Mouse (Mus musculus) monocyte, adult 5-6 weeks (primary cell): ENCODE results near the gene Myo1h. TPM values are rescaled to one million over a fixed set of nuclear protein-coding genes. Genes with fewer than 3 reads are reported as not detected.

Experiments used
- ATAC-seq: fragments of 153-309, 156-312 bp; replicated peaks from 2 replicates; pipeline ENCODE4 v1.8.0; 2017; ENCODE audit warnings: mild to moderate bottlenecking; ENCODE audit not compliant: low TSS enrichment, insufficient number of reproducible peaks, severe bottlenecking, poor library complexity, low FRiP score
- total RNA-seq: library from RNA; stranded (forward); fragments of 200-1000, 200-491, 200-594 nt; gene quantifications from 3 replicates; pipeline ENCODE4 v1.2.3, GENCODE M21; 2017

The Myo1h gene
- total RNA-seq, 1 experiment from 2014 or later = 4.6 TPM

GRCm38 (mm10) chr5:114378177-114378920 is 89.4 kb downstream of the Myo1h start:
- ATAC-seq = no peak

GRCm38 (mm10) chr5:114378936-114379335 is 90.0 kb downstream of the Myo1h start:
- no peak for ATAC-seq

- 0 out of 2 replicates have a peak, but pooled peaks have one; percentile 14 for ATAC-seq
Measured at GRCm38 (mm10) chr5:114379763-114380162, 90.8 kb downstream of the Myo1h start.

- ATAC-seq = peak; percentile 70
Measured at GRCm38 (mm10) chr5:114380209-114381012, 91.4 kb downstream of the Myo1h start, which contains the start of the genes Kctd10 and Ube3b. TSS of gene Kctd10 (minus strand) at chr5:114380508. TSS of gene Ube3b (plus strand) at chr5:114380607.

GRCm38 (mm10) chr5:114381013-114381351 is 92.0 kb downstream of the Myo1h start:
- ATAC-seq = no peak

- ATAC-seq = no peak
Measured at GRCm38 (mm10) chr5:114383184-114383904, 94.4 kb downstream of the Myo1h start.

- no peak for ATAC-seq
Measured at GRCm38 (mm10) chr5:114384448-114384847, 95.5 kb downstream of the Myo1h start.

- no peak for ATAC-seq
Measured at GRCm38 (mm10) chr5:114393169-114393568, 104.2 kb downstream of the Myo1h start.

GRCm38 (mm10) chr5:114406592-114406991 is 117.6 kb downstream of the Myo1h start:
- no peak for ATAC-seq

- ATAC-seq = no peak
Measured at GRCm38 (mm10) chr5:114407269-114407668, 118.3 kb downstream of the Myo1h start.

GRCm38 (mm10) chr5:114407810-114408209 is 118.8 kb downstream of the Myo1h start:
- no peak for ATAC-seq

GRCm38 (mm10) chr5:114408846-114409245 is 119.9 kb downstream of the Myo1h start:
- ATAC-seq = no peak

- ATAC-seq = no peak
Measured at GRCm38 (mm10) chr5:114410429-114410828, 121.5 kb downstream of the Myo1h start.

- no peak for ATAC-seq
Measured at GRCm38 (mm10) chr5:114412361-114412998, 123.5 kb downstream of the Myo1h start.

- no peak for ATAC-seq
Measured at GRCm38 (mm10) chr5:114413067-114413735, 124.2 kb downstream of the Myo1h start.
